Mouse (Mus musculus) left cerebral cortex, postnatal 10 days (tissue): ENCODE data around the gene Rsph1. TPM values are rescaled to one million over a fixed set of nuclear protein-coding genes. Genes with fewer than 3 reads are reported as not detected.

Source experiments
- DNase-seq, 2 experiments: peaks; one replicate each; pipeline ENCODE4 v3.0.0; 2021 to 2022; ENCODE audit warnings: low spot score in 2 of 2, mixed read lengths in 1 of 2; ENCODE audit errors: extremely low spot score in 1 of 2
- intact Hi-C: fragments of 180-260 bp; cut with DNase I; formaldehyde crosslinking; loops from one replicate; pipeline ENCODE4 v1.15.1; 2025
- total RNA-seq, 2 experiments: library from RNA; stranded (reverse); gene quantifications; 2 replicates each; pipeline ENCODE4 v1.2.3; 2021

Gene Rsph1
- total RNA-seq, 2 experiments from 2014 or later: 12.1 to 14.2 TPM

DNA sequence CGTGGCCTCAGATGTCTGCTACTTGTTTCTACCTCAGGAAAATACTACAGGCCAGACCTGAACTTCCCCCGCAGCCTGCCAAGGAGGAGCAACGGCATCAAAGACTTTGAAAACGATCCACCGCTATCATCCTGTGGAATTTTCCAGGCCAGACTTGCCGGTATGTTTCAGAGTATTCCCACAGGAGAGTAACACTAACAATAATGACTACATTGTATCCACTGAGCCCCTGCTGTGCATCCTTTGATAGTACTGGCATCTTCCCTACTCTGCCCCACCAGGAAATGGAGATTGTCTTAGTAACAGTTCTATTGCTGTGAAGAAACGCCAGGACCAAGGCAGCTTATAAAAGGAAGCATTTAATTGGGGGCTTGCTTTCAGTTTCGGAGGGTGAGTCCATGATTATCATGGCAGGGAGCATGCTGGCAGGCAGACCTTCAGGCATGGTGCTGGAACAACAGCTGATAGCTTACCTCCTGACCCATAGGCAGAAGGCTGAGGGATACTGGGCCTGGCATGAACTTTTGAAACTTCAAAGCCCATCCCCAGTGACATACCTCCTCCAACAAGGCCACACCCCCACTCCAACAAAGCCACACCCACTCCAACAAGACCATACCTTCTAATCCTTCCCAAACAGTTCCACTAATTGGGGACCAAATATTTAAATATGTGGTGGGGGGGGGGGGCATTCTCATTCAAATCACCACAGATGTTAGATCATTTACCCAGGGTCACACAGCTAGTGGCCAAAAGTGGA lies 44.8 kb downstream of the Rsph1 start:
- no peak for DNase-seq
- intact Hi-C loops: no loop called here

DNA sequence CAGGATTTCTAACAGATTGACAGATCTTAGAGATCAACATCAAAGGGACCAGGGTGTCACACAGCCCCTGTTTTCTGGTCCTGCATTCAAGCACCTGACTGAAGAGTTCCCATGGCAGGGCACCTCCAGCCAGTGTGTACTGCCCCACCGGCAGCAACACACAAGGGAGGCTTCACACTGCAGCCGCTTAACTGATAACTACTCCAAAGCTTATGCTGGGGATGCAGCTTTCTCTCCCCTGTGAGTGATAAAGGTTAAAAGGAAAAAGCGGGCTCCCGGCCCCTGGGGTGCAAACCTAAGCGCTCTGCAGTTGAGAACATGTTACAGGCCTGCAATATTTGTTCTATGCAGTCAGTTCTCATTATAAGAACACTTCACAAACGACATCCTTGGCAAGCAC lies 45.4 kb downstream of the Rsph1 start:
- intact Hi-C loops: no loop called here
- DNase-seq: no peak

DNA sequence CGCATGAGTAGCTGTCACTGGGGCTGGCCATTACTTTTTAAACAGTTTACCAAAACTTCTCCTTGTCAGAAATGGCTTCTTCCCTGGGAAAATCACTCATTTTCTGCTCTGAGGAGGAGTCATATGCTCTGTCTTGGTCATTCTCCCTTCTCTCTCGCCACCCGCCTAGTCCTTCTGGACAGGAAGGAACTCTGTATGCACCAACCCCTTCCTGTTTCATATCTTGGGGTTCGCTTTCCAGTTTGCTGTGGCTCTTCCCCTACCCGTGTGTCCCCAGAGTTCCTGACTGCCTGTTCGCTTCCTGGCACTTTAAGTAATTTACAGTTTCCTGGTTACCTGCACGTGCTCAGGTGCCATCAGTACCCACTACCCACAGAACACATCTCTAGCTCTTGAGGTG lies 50.3 kb downstream of the Rsph1 start:
- intact Hi-C loops: no loop called here
- no peak for DNase-seq

DNA sequence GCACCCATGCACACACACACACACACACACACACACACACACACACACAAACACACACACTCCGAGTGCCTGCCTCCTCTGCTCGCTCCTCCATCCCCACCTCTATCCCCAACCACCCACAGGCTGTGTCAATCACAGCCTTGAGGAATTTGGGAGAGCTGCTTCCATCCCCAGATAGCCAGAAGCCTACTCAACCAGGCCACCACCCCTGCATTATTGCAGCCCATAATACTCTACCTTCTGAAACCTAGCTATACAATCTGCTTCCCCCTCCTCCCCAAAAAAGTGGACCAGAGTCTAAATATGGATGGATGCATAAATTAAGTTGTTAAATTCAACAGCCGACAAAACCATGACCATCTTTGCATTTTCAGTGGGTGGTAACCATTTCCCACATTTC lies 50.8 kb downstream of the Rsph1 start:
- DNase-seq: no peak
- intact Hi-C loops: no loop called here

- intact Hi-C loops: no loop called here
- DNase-seq: no peak
These were observed 52.6 kb downstream of the Rsph1 start for GRCm38 (mm10) chr17:31224591-31224990.

DNA sequence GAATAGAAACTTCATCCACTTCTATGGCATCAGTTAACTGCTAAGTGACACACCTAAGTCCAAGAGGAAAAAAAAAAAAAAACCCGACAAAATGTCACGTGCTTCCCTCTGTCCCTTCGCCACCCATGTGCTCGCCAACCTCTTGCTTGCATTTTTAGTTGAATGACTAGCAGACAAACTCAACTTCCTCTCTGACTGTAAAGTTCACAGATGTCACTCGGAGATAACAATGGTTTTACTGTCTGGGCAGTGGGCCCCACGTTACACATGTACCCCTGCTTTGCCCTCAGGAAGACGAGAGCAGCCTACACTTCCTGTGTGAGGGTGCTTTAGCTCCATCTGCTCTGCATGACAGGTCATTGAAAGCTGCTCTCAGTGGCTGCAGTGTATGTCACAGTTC lies 53.3 kb downstream of the Rsph1 start:
- intact Hi-C loops: no loop called here
- no peak for DNase-seq

DNA sequence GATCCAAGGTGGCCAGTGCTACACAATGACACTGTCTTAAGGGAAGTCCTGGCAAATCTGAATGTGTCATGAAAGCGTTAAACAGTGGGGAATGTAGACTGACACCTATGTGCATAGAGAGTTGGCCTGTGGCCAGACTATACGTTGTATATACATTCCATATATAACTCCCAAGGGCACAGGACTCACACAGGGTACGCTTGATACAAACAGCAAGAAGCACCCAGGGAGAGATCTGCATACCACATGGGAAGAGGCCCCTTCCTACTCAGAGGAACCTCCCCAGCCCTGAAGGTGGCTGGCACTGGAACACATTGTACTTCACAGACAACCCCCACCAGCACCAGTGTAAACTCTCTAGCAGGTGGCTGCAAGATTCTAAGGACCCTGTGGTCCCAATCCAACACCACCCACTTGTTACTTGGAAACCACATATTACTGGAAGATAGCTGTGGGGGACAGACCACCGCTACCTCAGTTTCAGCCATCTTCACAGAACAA lies 54.3 kb downstream of the Rsph1 start:
- DNase-seq: no peak

DNA sequence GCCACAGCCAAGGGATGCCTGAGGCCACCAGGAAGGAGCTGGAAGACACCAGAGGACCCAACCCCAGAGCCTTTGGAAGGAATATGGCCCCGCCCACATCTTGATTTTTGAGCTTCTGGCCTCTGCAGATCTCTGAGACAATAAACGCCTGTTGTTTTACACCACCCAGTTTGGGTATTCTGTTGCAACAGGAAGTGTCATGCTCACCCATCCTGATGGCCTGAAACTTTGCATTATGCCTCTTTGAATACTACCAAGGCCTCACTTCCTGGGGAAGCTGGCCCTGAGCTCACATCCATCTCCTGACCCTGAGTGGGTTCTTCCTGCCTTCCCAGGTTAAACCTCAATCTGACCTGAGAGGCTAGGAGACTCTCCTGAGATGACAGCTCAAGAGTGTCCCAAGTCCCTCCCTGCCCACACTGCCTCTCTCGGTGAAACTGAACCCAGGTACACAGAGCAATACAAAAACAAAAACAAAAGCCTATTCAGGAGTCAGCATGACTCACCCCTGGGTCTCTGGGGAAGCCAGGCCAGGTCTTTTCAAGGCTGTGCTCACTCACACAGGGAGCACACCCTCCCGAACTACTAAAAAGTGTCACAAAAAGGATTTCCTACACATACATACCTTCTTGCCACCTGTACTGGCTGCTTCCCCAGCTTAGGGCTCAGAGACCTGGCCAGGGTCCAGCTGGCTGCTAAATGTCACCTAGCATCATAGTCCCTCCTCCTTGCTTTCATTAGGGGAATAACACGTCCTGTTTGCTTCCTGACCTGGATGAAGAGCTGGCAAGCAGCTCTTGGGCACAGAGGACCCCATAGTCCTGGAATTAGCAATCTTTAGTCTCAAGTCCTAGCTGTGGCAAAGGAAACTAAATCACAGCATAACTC lies 60.9 kb downstream of the Rsph1 start:
- no peak for DNase-seq
- intact Hi-C loops: no loop called here

More for the DNA sequence above, 54.3 kb downstream of the Rsph1 start:
- intact Hi-C loops: no loop called here

GRCm38 (mm10) chr17:31211881-31212280 lies 65.3 kb downstream of the Rsph1 start:
- intact Hi-C loops: no loop called here
- no peak for DNase-seq

DNA sequence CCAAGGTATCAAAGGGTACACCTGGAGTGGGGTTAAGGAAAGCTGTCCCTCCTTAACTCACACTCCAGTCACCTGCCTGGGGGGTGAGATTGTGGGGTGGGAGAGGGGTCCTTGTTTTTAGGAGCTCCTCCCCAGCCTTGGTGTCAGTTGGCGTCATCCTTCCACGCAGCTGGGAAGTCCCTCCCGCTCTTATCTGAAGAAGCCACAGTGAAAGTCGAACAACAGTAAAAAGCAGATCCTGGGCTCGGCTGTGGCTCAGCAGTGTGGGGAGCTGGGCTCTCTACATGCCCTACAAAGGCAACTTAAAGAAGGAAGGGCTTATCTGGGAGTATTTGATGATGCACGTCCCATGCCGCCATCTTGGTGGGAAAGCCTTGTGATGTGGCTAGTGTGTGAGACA lies 66.9 kb downstream of the Rsph1 start:
- intact Hi-C loops: no loop called here
- DNase-seq: no peak

GRCm38 (mm10) chr17:31209376-31209930 lies 67.7 kb downstream of the Rsph1 start:
- DNase-seq: no peak
- intact Hi-C loops: no loop called here

DNA sequence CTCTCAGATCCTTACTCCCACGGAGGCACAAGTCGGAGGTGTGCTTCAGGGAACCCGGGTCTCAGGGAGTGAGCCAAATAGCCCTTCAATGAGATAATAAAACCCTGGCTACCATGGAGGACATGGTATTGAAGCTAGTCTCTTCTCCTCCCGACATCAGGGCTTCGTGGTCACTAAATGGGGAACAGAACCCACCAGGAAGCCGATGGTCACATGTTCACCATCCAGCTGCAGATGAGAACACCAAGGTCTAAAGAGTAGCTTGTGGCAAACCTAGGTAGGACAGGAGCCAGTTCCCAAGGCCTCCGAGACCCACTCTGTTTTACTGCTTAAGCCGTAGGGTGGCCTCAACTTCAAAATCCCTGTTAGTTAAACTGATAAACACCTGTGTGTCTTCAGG lies 68.5 kb downstream of the Rsph1 start:
- intact Hi-C loops: no loop called here
- DNase-seq: no peak

- intact Hi-C loops: no loop called here
- no peak for DNase-seq
These were observed 69.3 kb downstream of the Rsph1 start, which contains the start of gene Ubash3a for GRCm38 (mm10) chr17:31207771-31208334. TSS of gene Ubash3a (plus strand) at chr17:31207873.

Other genes starting within 250 kb of the Rsph1 start
- gene Abcg1, start 219.7 kb downstream of the Rsph1 start, total RNA-seq: 10 to 100 TPM; 26.4 to 33.2 TPM
- gene Tff3, start 147.7 kb downstream of the Rsph1 start, total RNA-seq: not detected
- gene Tff2, start 133.1 kb downstream of the Rsph1 start, total RNA-seq: not detected
- gene Tff1, start 112.1 kb downstream of the Rsph1 start, total RNA-seq: not detected
- gene Tmprss3, start 78.4 kb downstream of the Rsph1 start, total RNA-seq: not detected
- not detected for gene Ubash3a, start 69.5 kb downstream of the Rsph1 start, total RNA-seq
- 1 to 10 TPM; 6.7 to 7.5 TPM for gene Slc37a1, start 9.4 kb upstream of the Rsph1 start, total RNA-seq
- 10 to 100 TPM; 32.8 to 41.4 TPM for gene Pde9a, start 108.8 kb upstream of the Rsph1 start, total RNA-seq
- 10 to 100 TPM; 29.4 to 38.2 TPM for gene Wdr4, start 242.6 kb upstream of the Rsph1 start, total RNA-seq
- 100 to 1,000 TPM; 329 to 338 TPM for gene Ndufv3, start 242.7 kb upstream of the Rsph1 start, total RNA-seq